Mouse (Mus musculus) heart, embryonic 14.5 days (tissue): Measurements from ENCODE around the gene Ptcra. TPM values are rescaled to one million over a fixed set of nuclear protein-coding genes. Genes with fewer than 3 reads are reported as not detected.
A peak's percentile ranks its signal among the peaks of the same experiment; 100 is the strongest.
"Not testable (repeated sequence)": the region's sequence is repeated elsewhere in the genome, so short reads cannot be mapped to it uniquely, and the experiment has no call there.

Experiments used
- ATAC-seq: fragments of 200-750 bp; cut with Nextera tagmentation; 2 replicates; pipeline ENCODE4 v1.8.0; 2017; ENCODE audit warnings: low read depth, moderate TSS enrichment; ENCODE audit not compliant: insufficient number of reproducible peaks, insufficient read depth, low FRiP score
- H3K27ac ChIP-seq, 2 experiments: fragments of 200-500 bp in 1 of 2; fragments of 300-500 bp in 1 of 2; sonication (generic) in 1 of 2; replicated peaks in 1 of 2; 2 replicates each; pipeline ENCODE4 v1.5.1; 2012 to 2014; ENCODE audit warnings: low read depth in 2 of 2, low read length in 2 of 2, control low read depth in 1 of 2, mild to moderate bottlenecking in 1 of 2, mixed read lengths in 1 of 2; ENCODE audit not compliant: control insufficient read depth in 1 of 2, insufficient read depth in 1 of 2
- H3K27me3 ChIP-seq: fragments of 300-500 bp; sonication (generic); 2 replicates; pipeline ENCODE4 v1.6.1; 2014; ENCODE audit warnings: mild to moderate bottlenecking, low read length, control low read depth; ENCODE audit not compliant: control insufficient read depth, insufficient read depth
- H3K36me3 ChIP-seq: fragments of 300-500 bp; sonication (generic); 2 replicates; pipeline ENCODE4 v1.6.1; 2014; ENCODE audit warnings: mild to moderate bottlenecking, control low read depth, low read length, mixed read lengths; ENCODE audit not compliant: control insufficient read depth, insufficient read depth
- H3K4me1 ChIP-seq, 2 experiments: fragments of 200-500 bp in 1 of 2; fragments of 300-500 bp in 1 of 2; sonication (generic) in 1 of 2; 2 replicates each; pipeline ENCODE4 v1.6.1; 2012 to 2014; ENCODE audit warnings: low read length in 2 of 2, control low read depth in 1 of 2, mixed read lengths in 1 of 2; ENCODE audit not compliant: control insufficient read depth in 2 of 2, insufficient read depth in 2 of 2
- H3K4me2 ChIP-seq: fragments of 300-500 bp; sonication (generic); 2 replicates; pipeline ENCODE4 v1.6.1; 2014; ENCODE audit warnings: mild to moderate bottlenecking, low read length
- H3K4me3 ChIP-seq, 2 experiments: fragments of 200-500 bp in 1 of 2; fragments of 300-500 bp in 1 of 2; sonication (generic) in 1 of 2; 2 replicates each; pipeline ENCODE4 v1.5.1; 2012 to 2014; ENCODE audit warnings: low read length in 2 of 2, mild to moderate bottlenecking in 2 of 2, control low read depth in 1 of 2, low read depth in 1 of 2, moderate library complexity in 1 of 2; ENCODE audit not compliant: control insufficient read depth in 1 of 2, insufficient read depth in 1 of 2
- H3K9ac ChIP-seq: fragments of 300-500 bp; sonication (generic); 2 replicates; pipeline ENCODE4 v1.6.1; 2014; ENCODE audit warnings: mild to moderate bottlenecking, low read length
- H3K9me3 ChIP-seq: fragments of 300-500 bp; sonication (generic); 2 replicates; pipeline ENCODE4 v1.6.1; 2016; ENCODE audit warnings: low read length, control low read depth; ENCODE audit not compliant: control insufficient read depth
- WGBS: fragments of 180-500 bp; shearing (Covaris S2); extraction: QIAGEN DNeasy Blood & Tissue Kit; methylation state at CpG from one replicate; pipeline ENCODE4 v1.1.7; 2014; 5-methylcytosine and 5-hydroxymethylcytosine counted together
- polyA plus RNA-seq: library from polyadenylated mRNA; unstranded; fragments of >200 nt; fragmentation: Nextera tagmentation; extraction: Ambion mirVana; gene quantifications from 2 replicates; pipeline ENCODE4 v1.2.1, GENCODE M21; 2014

The Ptcra gene
- polyA plus RNA-seq, 1 experiment from 2014 or later, result 0.15 TPM

DNA sequence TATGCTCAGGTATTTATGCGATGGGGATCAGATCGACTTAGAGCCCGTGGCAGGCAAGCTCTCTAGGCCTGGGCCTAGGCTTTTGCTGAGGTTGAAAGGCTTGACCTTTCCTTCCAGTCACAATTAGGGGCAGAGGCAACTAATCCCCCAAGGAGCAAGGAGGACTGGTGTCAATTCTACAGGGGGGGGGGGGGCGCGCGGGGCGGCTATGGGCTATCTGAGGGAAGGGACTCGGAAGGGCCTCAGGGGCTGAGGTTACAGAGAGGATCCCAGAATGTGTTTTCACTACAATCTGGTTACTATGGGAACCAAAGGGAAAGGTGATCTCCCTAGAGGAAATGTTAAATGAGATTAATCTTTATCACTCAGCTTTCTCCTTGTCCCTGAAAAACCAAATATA is 33.9 kb upstream of the Ptcra start:
- Histone ChIP-seq H3K4me2 (no peak overlapping the region), H3K27me3 (no peaks in the 10 kb centered on the region), H3K27ac (no peak overlapping the region), H3K4me3 (no peak overlapping the region), H3K4me1 (0 out of 4 replicates have a peak, but pooled peaks cover 0 to 2% of the 10 kb centered on the region in 2 experiments), H3K9ac (no peak overlapping the region), H3K36me3 (peaks cover 39% of the 10 kb centered on the region), H3K9me3 (peaks cover 1% of the 10 kb centered on the region; the same call in 1 of the 2 replicates)
- WGBS, result 34% methylated on average over 7 of the region's 8 CpGs
- ATAC-seq, result no peak

- no peak overlapping the region for H3K4me2 ChIP-seq
- no peak for ATAC-seq
- H3K9me3 ChIP-seq, result peaks cover 5% of the 10 kb centered on the region; the same call in 1 of the 2 replicates
- H3K36me3 ChIP-seq, result peaks cover 33% of the 10 kb centered on the region
- 86% methylated on average over 4 of the region's 4 CpGs for WGBS
- H3K27ac ChIP-seq, result no peak overlapping the region
- no peaks in the 10 kb centered on the region for H3K27me3 ChIP-seq
- 0 out of 4 replicates have a peak, but pooled peaks cover 0 to 2% of the 10 kb centered on the region in 2 experiments for H3K4me1 ChIP-seq
- no peak overlapping the region for H3K9ac ChIP-seq
- H3K4me3 ChIP-seq, result no peak overlapping the region
Measured at GRCm38 (mm10) chr17:46796743-46797142, 33.2 kb upstream of the Ptcra start.

GRCm38 (mm10) chr17:46792963-46793362 is 29.5 kb upstream of the Ptcra start:
- Histone ChIP-seq H3K36me3 (no peaks in the 10 kb centered on the region), H3K4me3 (no peak overlapping the region), H3K27me3 (no peaks in the 10 kb centered on the region), H3K4me2 (no peak overlapping the region), H3K27ac (no peak overlapping the region), H3K4me1 (0 out of 4 replicates have a peak, but pooled peaks cover 0 to 2% of the 10 kb centered on the region in 2 experiments), H3K9me3 (peaks cover 5% of the 10 kb centered on the region; the same call in 1 of the 2 replicates), H3K9ac (no peak overlapping the region)
- no peak for ATAC-seq
- WGBS, result 69% methylated on average over 2 of the region's 2 CpGs

- not testable (repeated sequence) for H3K9ac ChIP-seq, H3K27me3 ChIP-seq, H3K27ac ChIP-seq
Measured at GRCm38 (mm10) chr17:46787974-46788373, 24.5 kb upstream of the Ptcra start.

DNA sequence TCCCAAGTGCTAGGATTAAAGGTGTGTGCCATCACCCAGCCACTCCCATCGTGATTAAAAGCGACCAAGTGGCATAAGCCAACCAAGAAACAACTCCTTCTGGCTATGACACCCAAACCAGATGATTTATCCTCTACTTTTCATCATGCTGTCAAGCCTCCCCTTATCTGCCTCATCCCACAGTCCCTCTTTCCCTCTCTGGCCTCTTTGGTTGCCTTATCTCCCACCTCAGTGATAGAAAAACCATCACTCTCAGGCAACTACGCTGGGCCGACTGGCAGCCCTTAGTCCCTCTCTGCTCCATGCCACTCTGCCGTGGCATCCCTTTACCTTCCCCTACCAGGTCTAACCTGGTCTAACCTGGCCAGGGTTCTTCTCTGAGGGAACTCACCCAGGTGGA is 23.4 kb upstream of the Ptcra start:
- H3K36me3 ChIP-seq, result no peaks in the 10 kb centered on the region
- H3K4me3 ChIP-seq, result no peak overlapping the region
- no peak overlapping the region for H3K4me2 ChIP-seq
- ATAC-seq, result no peak
- H3K9me3 ChIP-seq, result no peaks in the 10 kb centered on the region
- H3K4me1 ChIP-seq, result no peaks in the 10 kb centered on the region
- no peaks in the 10 kb centered on the region for H3K27me3 ChIP-seq
- H3K9ac ChIP-seq, result no peak overlapping the region
- 73% methylated on average over 5 of the region's 5 CpGs for WGBS
- H3K27ac ChIP-seq, result no peak overlapping the region

More at GRCm38 (mm10) chr17:46787974-46788373, 24.5 kb upstream of the Ptcra start:
- not testable (repeated sequence) for H3K4me3 ChIP-seq, H3K9me3 ChIP-seq, H3K36me3 ChIP-seq, ATAC-seq, H3K4me2 ChIP-seq, H3K4me1 ChIP-seq
- 64% methylated on average over 2 of the region's 2 CpGs for WGBS

- no peaks in the 10 kb centered on the region for H3K27me3 ChIP-seq
- H3K9me3 ChIP-seq, result no peaks in the 10 kb centered on the region
- WGBS, result 78% methylated on average over 2 of the region's 2 CpGs
- peak overlapping the region; percentile 71 for H3K4me2 ChIP-seq
- H3K27ac ChIP-seq, result peak overlapping the region in 1 of 2 experiments; percentile 85; a peak in 1 of 4 replicates
- H3K4me1 ChIP-seq, result peaks cover 0 to 6% of the 10 kb centered on the region in 2 experiments; a peak in 2 of 4 replicates
- H3K36me3 ChIP-seq, result peaks cover 30% of the 10 kb centered on the region
- ATAC-seq, result no peak
- H3K4me3 ChIP-seq, result peak overlapping the region in 1 of 2 experiments; percentile 65; a peak in 2 of 4 replicates
- no peak overlapping the region; the same call in 1 of the 2 replicates for H3K9ac ChIP-seq
Measured at GRCm38 (mm10) chr17:46783222-46783565, 19.7 kb upstream of the Ptcra start.

DNA sequence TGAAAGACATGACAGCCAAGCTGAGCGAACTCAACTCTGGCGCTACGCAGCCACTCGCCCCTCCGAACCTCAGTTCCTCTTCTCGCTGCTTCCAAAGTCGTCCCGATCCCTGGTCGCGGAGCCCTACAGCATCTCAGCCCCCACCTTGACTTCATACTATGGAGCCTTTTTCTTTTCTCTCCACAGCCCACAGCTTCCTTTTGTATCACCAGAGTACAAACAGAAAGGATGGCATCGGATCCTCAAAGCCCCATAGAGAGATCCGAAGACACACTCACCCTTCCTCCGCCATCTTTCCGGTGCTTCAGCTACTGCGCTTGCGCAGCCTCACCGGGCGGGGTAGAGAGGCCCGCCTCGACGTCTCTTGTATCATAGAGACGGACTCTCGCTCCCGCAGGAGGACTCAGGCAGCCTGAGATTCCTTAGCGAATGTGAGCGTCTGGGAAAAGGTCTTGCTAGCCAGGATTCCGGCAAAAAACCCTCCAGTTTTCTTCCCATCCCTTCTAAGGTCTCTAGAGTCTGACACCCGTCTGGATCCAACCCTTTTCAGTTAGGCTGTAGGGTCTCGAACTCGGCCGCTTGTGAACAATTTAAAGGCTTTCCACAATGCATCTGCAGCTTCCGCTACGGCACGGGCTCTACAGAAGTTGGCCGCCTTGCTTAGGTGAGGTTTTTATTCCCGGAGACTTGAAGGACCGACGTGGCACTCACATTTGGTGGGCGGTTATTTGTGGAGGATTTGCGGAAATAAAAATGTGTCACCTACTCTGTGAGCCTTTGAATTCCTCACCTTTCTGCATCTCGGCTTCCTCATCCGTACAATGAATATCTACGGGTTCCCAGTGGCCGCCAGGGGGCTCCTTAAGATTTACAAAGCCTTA is 19.1 kb upstream of the Ptcra start, which contains the start of gene Rpl7l1:
Rpl7l1 (minus strand) TSS at position 332 of the 881 bp plus-strand sequence.
- Histone ChIP-seq H3K4me3 (peak within 1 kb of the TSS; percentile 65 to 95), H3K9me3 (no peaks in the 10 kb centered on the region), H3K27me3 (no peaks in the 10 kb centered on the region), H3K9ac (peak within 1 kb of the TSS; percentile 86), H3K4me2 (peak within 1 kb of the TSS; percentile 71), H3K36me3 (peaks cover 36% of the 10 kb centered on the region), H3K4me1 (peaks cover 0 to 6% of the 10 kb centered on the region in 2 experiments; a peak in 2 of 4 replicates), H3K27ac (peak within 1 kb of the TSS; percentile 85 to 92)
- under 1% methylated on average over 44 of the region's 44 CpGs for WGBS
- ATAC-seq, result peak; percentile 89
